Mouse (Mus musculus) MEL (cell line): ENCODE measurements at regions not wholly inside any gene's neighbourhood (a gene's known extent, or its start where the extent isn't known, plus 50 kb on each side); places are given as distances from the start of the nearest gene placed in this dataset.

Experiments used
- DNase-seq: peaks from one replicate; pipeline ENCODE4 v3.0.0; 2011; ENCODE audit warnings: low read depth, low spot score
- H3K27ac ChIP-seq: 2 replicates; pipeline ENCODE4 v1.5.1; 2012; ENCODE audit warnings: low read depth, mild to moderate bottlenecking, control low read depth, low read length, moderate library complexity; ENCODE audit not compliant: control insufficient read depth
- H3K27me3 ChIP-seq, 2 experiments: fragments of 150-350 bp in 1 of 2; sonication (generic) in 1 of 2; 2 replicates each; pipeline ENCODE4 v1.6.1; 2012; ENCODE audit warnings: low read length in 2 of 2, mild to moderate bottlenecking in 2 of 2, improper control_type of control experiment in 1 of 2, moderate library complexity in 1 of 2; ENCODE audit not compliant: insufficient read depth in 2 of 2, control insufficient read depth in 1 of 2
- H3K36me3 ChIP-seq, 2 experiments: 2 replicates each; pipeline ENCODE4 v1.6.1; 2012 to 2014; ENCODE audit warnings: low read length in 2 of 2, improper control_type of control experiment in 1 of 2, inconsistent platforms in 1 of 2, mild to moderate bottlenecking in 1 of 2; ENCODE audit not compliant: insufficient read depth in 2 of 2, control insufficient read depth in 1 of 2
- H3K4me1 ChIP-seq, 2 experiments: fragments of 150-350 bp in 1 of 2; sonication (generic) in 1 of 2; 2 replicates each; pipeline ENCODE4 v1.6.1; 2012; ENCODE audit warnings: low read length in 2 of 2, improper control_type of control experiment in 1 of 2, mild to moderate bottlenecking in 1 of 2; ENCODE audit not compliant: insufficient read depth in 2 of 2, control insufficient read depth in 1 of 2
- H3K4me3 ChIP-seq, 2 experiments: fragments of 150-350 bp in 1 of 2; sonication (generic) in 1 of 2; 2 replicates each; pipeline ENCODE4 v1.5.1; 2012; ENCODE audit warnings: low read depth in 2 of 2, low read length in 2 of 2, mild to moderate bottlenecking in 2 of 2, moderate library complexity in 2 of 2, control low read depth in 1 of 2, improper control_type of control experiment in 1 of 2; ENCODE audit not compliant: control insufficient read depth in 1 of 2, insufficient read depth in 1 of 2
- H3K79me2 ChIP-seq: 2 replicates; pipeline ENCODE4 v1.6.1; 2012; ENCODE audit warnings: mild to moderate bottlenecking, low read length, moderate library complexity; ENCODE audit not compliant: control insufficient read depth, poor library complexity, insufficient read depth
- H3K9ac ChIP-seq: 2 replicates; pipeline ENCODE4 v1.6.1; 2012; ENCODE audit warnings: low read depth, mild to moderate bottlenecking, control low read depth, low read length, moderate library complexity; ENCODE audit not compliant: control insufficient read depth, poor library complexity, severe bottlenecking
- H3K9me3 ChIP-seq: fragments of 150-350 bp; sonication (generic); replicated peaks from 2 replicates; pipeline ENCODE4 v1.6.1; 2012; ENCODE audit warnings: mild to moderate bottlenecking, low read length, improper control_type of control experiment, moderate library complexity; ENCODE audit not compliant: insufficient read depth
- CHD2 ChIP-seq: IDR thresholded peaks from 2 replicates; pipeline ENCODE4 v1.6.1; 2011; ENCODE audit warnings: low read length, improper control_type of control experiment
- CTCF ChIP-seq, 3 experiments: IDR thresholded peaks in 2 of 3; conservative IDR thresholded peaks in 1 of 3; 2 replicates each; pipeline ENCODE4 v1.5.1; 2011 to 2012; ENCODE audit warnings: low read length in 3 of 3, low read depth in 2 of 3, mild to moderate bottlenecking in 2 of 3, improper control_type of control experiment in 1 of 3, inconsistent platforms in 1 of 3, mixed read lengths in 1 of 3, moderate library complexity in 1 of 3; ENCODE audit not compliant: control insufficient read depth in 1 of 3, insufficient read depth in 1 of 3, poor library complexity in 1 of 3, severe bottlenecking in 1 of 3
- E2F4 ChIP-seq: IDR thresholded peaks from 2 replicates; pipeline ENCODE4 v1.6.1; 2011; ENCODE audit warnings: low read depth, low read length, improper control_type of control experiment, borderline replicate concordance
- GABPA ChIP-seq: IDR thresholded peaks from 2 replicates; pipeline ENCODE4 v1.6.1; 2012; ENCODE audit warnings: low read depth, mild to moderate bottlenecking, inconsistent platforms, low read length, improper control_type of control experiment, moderate library complexity
- HCFC1 ChIP-seq: IDR thresholded peaks from 2 replicates; pipeline ENCODE4 v1.6.1; 2012; ENCODE audit warnings: low read depth, mild to moderate bottlenecking, inconsistent platforms, low read length, improper control_type of control experiment, moderate library complexity
- JUND ChIP-seq: IDR thresholded peaks from 2 replicates; pipeline ENCODE4 v1.6.1; 2011; ENCODE audit warnings: low read depth, mild to moderate bottlenecking, improper control_type of control experiment, low read length
- KAT2A ChIP-seq: conservative IDR thresholded peaks from 2 replicates; pipeline ENCODE4 v1.6.1; 2012; ENCODE audit warnings: low read depth, low read length, improper control_type of control experiment, inconsistent platforms
- MAFK ChIP-seq: IDR thresholded peaks from 2 replicates; pipeline ENCODE4 v1.6.1; 2011; ENCODE audit warnings: low read depth, mild to moderate bottlenecking, low read length, improper control_type of control experiment, borderline replicate concordance
- MAX ChIP-seq: IDR thresholded peaks from 2 replicates; pipeline ENCODE4 v1.6.1; 2011; ENCODE audit warnings: low read length, improper control_type of control experiment
- MAZ ChIP-seq: IDR thresholded peaks from 2 replicates; pipeline ENCODE4 v1.6.1; 2012; ENCODE audit warnings: low read depth, mild to moderate bottlenecking, inconsistent platforms, low read length, improper control_type of control experiment
- MXI1 ChIP-seq: IDR thresholded peaks from 2 replicates; pipeline ENCODE4 v1.6.1; 2011; ENCODE audit warnings: mild to moderate bottlenecking, low read depth, low read length, improper control_type of control experiment
- MYB ChIP-seq: IDR thresholded peaks from 2 replicates; pipeline ENCODE4 v1.6.1; 2011; ENCODE audit warnings: mild to moderate bottlenecking, low read depth, low read length, improper control_type of control experiment
- MYC ChIP-seq: IDR thresholded peaks from 2 replicates; pipeline ENCODE4 v1.6.1; 2011; ENCODE audit warnings: low read depth, mild to moderate bottlenecking, low read length, improper control_type of control experiment, moderate library complexity
- NELFE ChIP-seq: IDR thresholded peaks from 2 replicates; pipeline ENCODE4 v1.6.1; 2011; ENCODE audit warnings: low read depth, low read length, improper control_type of control experiment
- POLR2AphosphoS2 ChIP-seq: IDR thresholded peaks from 2 replicates; pipeline ENCODE4 v1.6.1; 2011; ENCODE audit warnings: low read length, improper control_type of control experiment
- RCOR1 ChIP-seq: IDR thresholded peaks from 2 replicates; pipeline ENCODE4 v1.6.1; 2012; ENCODE audit warnings: low read depth, mild to moderate bottlenecking, inconsistent platforms, low read length, improper control_type of control experiment
- SIN3A ChIP-seq: IDR thresholded peaks from 2 replicates; pipeline ENCODE4 v1.6.1; 2012; ENCODE audit warnings: low read length, improper control_type of control experiment, inconsistent platforms
- SMC3 ChIP-seq: IDR thresholded peaks from 2 replicates; pipeline ENCODE4 v1.6.1; 2011; ENCODE audit warnings: low read depth, low read length, improper control_type of control experiment
- TBP ChIP-seq: IDR thresholded peaks from 2 replicates; pipeline ENCODE4 v1.8.0; 2011; ENCODE audit warnings: low read depth, low read length, improper control_type of control experiment
- TCF12 ChIP-seq: IDR thresholded peaks from 2 replicates; pipeline ENCODE4 v1.6.1; 2014; ENCODE audit warnings: low read depth, mild to moderate bottlenecking, inconsistent platforms, low read length, improper control_type of control experiment, moderate library complexity
- UBTF ChIP-seq: IDR thresholded peaks from 2 replicates; pipeline ENCODE4 v1.6.1; 2012; ENCODE audit warnings: low read depth, mild to moderate bottlenecking, inconsistent platforms, low read length, improper control_type of control experiment, moderate library complexity, borderline replicate concordance; ENCODE audit not compliant: insufficient read depth
- USF2 ChIP-seq, 2 experiments: IDR thresholded peaks; 2 replicates each; pipeline ENCODE4 v1.6.1; 2011 to 2012; ENCODE audit warnings: improper control_type of control experiment in 2 of 2, low read length in 2 of 2, borderline replicate concordance in 1 of 2, inconsistent platforms in 1 of 2, low read depth in 1 of 2, mild to moderate bottlenecking in 1 of 2; ENCODE audit not compliant: insufficient read depth in 1 of 2
- ZC3H11A ChIP-seq: IDR thresholded peaks from 2 replicates; pipeline ENCODE4 v1.6.1; 2012; ENCODE audit warnings: low read depth, mild to moderate bottlenecking, inconsistent platforms, low read length, improper control_type of control experiment

DNA sequence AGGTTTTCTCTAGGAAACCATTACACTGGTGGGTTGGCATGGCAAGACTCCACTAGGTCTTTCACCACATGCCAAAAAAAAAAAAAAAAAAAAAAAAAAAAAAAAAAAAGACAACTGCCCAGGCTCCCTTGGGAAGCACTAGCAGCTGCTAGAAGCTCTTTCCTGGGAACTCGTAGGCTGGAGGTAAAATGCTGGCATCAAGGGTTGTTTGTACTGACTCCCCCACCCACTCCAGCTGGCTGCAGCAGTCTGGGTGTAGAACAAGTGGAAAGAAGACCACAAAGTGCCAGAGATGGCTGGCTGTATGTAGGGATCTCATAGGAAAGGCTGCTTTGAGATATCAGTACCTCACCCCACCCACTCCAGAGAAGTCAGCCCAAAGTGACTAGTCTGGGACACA is 140.0 kb upstream of the Spats2l start:
- Histone ChIP-seq H3K4me1 (no peaks in the 10 kb centered on the region), H3K27ac (no peak overlapping the region)
- no peak for TF ChIP-seq POLR2AphosphoS2
- no peak for TF ChIP-seq NELFE
- no peak for TF ChIP-seq KAT2A
- TF ChIP-seq CHD2: no peak
- TF ChIP-seq UBTF: no peak
- no peak for TF ChIP-seq MYB
- no peak for TF ChIP-seq TBP
- TF ChIP-seq MXI1: no peak
- TF ChIP-seq MAX: no peak
- no peak for TF ChIP-seq MYC
- TF ChIP-seq MAFK: no peak
- no peak for TF ChIP-seq SIN3A
- no peak for TF ChIP-seq E2F4
- no peak for TF ChIP-seq MAZ
- TF ChIP-seq ZC3H11A: no peak
- TF ChIP-seq HCFC1: no peak

DNA sequence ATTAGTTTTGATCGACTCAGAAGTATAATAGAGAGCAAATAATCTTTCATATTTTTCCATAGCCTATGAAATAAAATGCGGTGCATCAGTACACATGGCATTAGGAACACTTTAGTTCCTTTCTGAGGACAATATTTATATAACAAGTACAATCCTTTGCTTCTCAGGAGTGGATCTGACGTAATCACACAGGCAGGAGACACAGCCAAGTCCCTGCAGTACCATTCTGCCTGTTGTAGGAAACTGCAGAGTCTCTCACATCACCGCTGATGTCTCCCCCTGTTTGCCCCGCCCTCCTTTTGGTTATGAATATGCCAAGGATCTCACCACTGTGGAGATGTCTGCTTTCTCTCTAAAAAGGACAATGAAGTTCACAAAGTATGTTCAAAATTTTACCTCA is 131.8 kb upstream of the Spats2l start:
- no peaks in the 10 kb centered on the region for H3K79me2 ChIP-seq
- H3K27me3 ChIP-seq: no peaks in the 10 kb centered on the region
- no peak overlapping the region for H3K27ac ChIP-seq
- no peak for TF ChIP-seq RCOR1
- no peak for TF ChIP-seq SMC3
- no peak for TF ChIP-seq USF2 (IDR thresholded peaks at IDR 0.05; ENCODE audit: borderline replicate concordance in 1 of 2, insufficient read depth in 1 of 2, low read depth in 1 of 2, low read length in 2 of 2)
- no peak for TF ChIP-seq MXI1
- no peak for TF ChIP-seq HCFC1
- TF ChIP-seq GABPA: no peak
- TF ChIP-seq NELFE: no peak
- TF ChIP-seq JUND: no peak
- TF ChIP-seq TCF12: no peak
- no peak for TF ChIP-seq CTCF (IDR thresholded peaks at IDR 0.05 in 2 of 3, conservative IDR thresholded peaks at IDR 0.05 in 1 of 3; ENCODE audit: control insufficient read depth in 1 of 3, insufficient read depth in 1 of 3, low read depth in 2 of 3, low read length in 3 of 3, poor library complexity in 1 of 3, severe bottlenecking in 1 of 3)
- TF ChIP-seq UBTF: no peak
- no peaks in the 10 kb centered on the region for H3K9me3 ChIP-seq
- no peaks in the 10 kb centered on the region for H3K36me3 ChIP-seq
- no peak overlapping the region for H3K9ac ChIP-seq
- no peaks in the 10 kb centered on the region for H3K4me1 ChIP-seq
- no peak overlapping the region for H3K4me3 ChIP-seq
- no peak for DNase-seq

More for the DNA sequence above, 140.0 kb upstream of the Spats2l start:
- no peak overlapping the region for H3K4me3 ChIP-seq
- no peaks in the 10 kb centered on the region for H3K9me3 ChIP-seq
- no peaks in the 10 kb centered on the region for H3K27me3 ChIP-seq
- no peak for DNase-seq
- no peak overlapping the region for H3K9ac ChIP-seq
- no peaks in the 10 kb centered on the region for H3K79me2 ChIP-seq
- no peaks in the 10 kb centered on the region for H3K36me3 ChIP-seq
